Mouse (Mus musculus): ENCODE results near the gene Fam71a. TPM values are rescaled to one million over a fixed set of nuclear protein-coding genes. Genes with fewer than 3 reads are reported as not detected.

The Fam71a gene
- polyA plus RNA-seq, 1 experiment from 2014 or later: not detected

GRCm38 (mm10) chr1:191192751-191193150 is 28.1 kb upstream of the Fam71a start:
- Histone ChIP-seq H3K9ac (no peak overlapping the region), H3K27me3 (peaks cover 69% of the 10 kb centered on the region), H3K4me3 (replicated peaks) (no peak overlapping the region), H3K36me3 (replicated peaks) (no peaks in the 10 kb centered on the region), H3K4me1 (replicated peaks) (no peaks in the 10 kb centered on the region), H3K27ac (replicated peaks) (no peak overlapping the region), H3K4me2 (no peak overlapping the region), H3K9me3 (replicated peaks) (no peaks in the 10 kb centered on the region)
- no peak for ATAC-seq (ENCODE audit: insufficient read depth)
- 53% methylated on average over 6 of the region's 6 CpGs for WGBS (ENCODE audit: insufficient replicate concordance)

- Histone ChIP-seq H3K4me3 (replicated peaks) (no peak overlapping the region), H3K9me3 (replicated peaks) (no peaks in the 10 kb centered on the region), H3K9ac (no peak overlapping the region), H3K36me3 (replicated peaks) (no peaks in the 10 kb centered on the region), H3K27ac (replicated peaks) (no peak overlapping the region), H3K4me1 (replicated peaks) (no peaks in the 10 kb centered on the region), H3K4me2 (no peak overlapping the region), H3K27me3 (peaks cover 75% of the 10 kb centered on the region)
- ATAC-seq (ENCODE audit: insufficient read depth): no peak
- WGBS (ENCODE audit: insufficient replicate concordance): 53% methylated on average over 6 of the region's 6 CpGs
Observed at GRCm38 (mm10) chr1:191192213-191192612, 27.6 kb upstream of the Fam71a start.

GRCm38 (mm10) chr1:191189671-191190372 is 25.2 kb upstream of the Fam71a start:
- Histone ChIP-seq H3K4me1 (replicated peaks) (peaks cover 17% of the 10 kb centered on the region), H3K27ac (replicated peaks) (no peak overlapping the region)

GRCm38 (mm10) chr1:191186386-191186770 is 21.8 kb upstream of the Fam71a start:
- WGBS (ENCODE audit: insufficient replicate concordance): 4% methylated on average over 7 of the region's 7 CpGs
- H3K4me2 ChIP-seq: peak overlapping the region; percentile 84; the same call in 1 of the 2 replicates
- H3K27ac ChIP-seq (replicated peaks): no peak overlapping the region
- H3K27me3 ChIP-seq: peaks cover 99% of the 10 kb centered on the region
- H3K9ac ChIP-seq: no peak overlapping the region
- no peak overlapping the region for H3K4me3 ChIP-seq (replicated peaks)
- H3K4me1 ChIP-seq (replicated peaks): peaks cover 41% of the 10 kb centered on the region
- H3K9me3 ChIP-seq (replicated peaks): no peaks in the 10 kb centered on the region
- no peak for ATAC-seq (ENCODE audit: insufficient read depth)
- no peaks in the 10 kb centered on the region for H3K36me3 ChIP-seq (replicated peaks)

More at GRCm38 (mm10) chr1:191189671-191190372, 25.2 kb upstream of the Fam71a start:
- Histone ChIP-seq H3K27me3 (peaks cover 94% of the 10 kb centered on the region), H3K9me3 (replicated peaks) (no peaks in the 10 kb centered on the region), H3K36me3 (replicated peaks) (no peaks in the 10 kb centered on the region), H3K9ac (no peak overlapping the region), H3K4me2 (no peak overlapping the region), H3K4me3 (replicated peaks) (no peak overlapping the region)
- no peak for ATAC-seq (ENCODE audit: insufficient read depth)
- 34% methylated on average over 6 of the region's 6 CpGs for WGBS (ENCODE audit: insufficient replicate concordance)

GRCm38 (mm10) chr1:191185761-191186385 is 21.3 kb upstream of the Fam71a start:
- Histone ChIP-seq H3K4me1 (replicated peaks) (peaks cover 45% of the 10 kb centered on the region), H3K4me3 (replicated peaks) (peak overlapping the region; percentile 57), H3K9me3 (replicated peaks) (no peaks in the 10 kb centered on the region), H3K36me3 (replicated peaks) (no peaks in the 10 kb centered on the region), H3K27ac (replicated peaks) (no peak overlapping the region), H3K27me3 (peaks cover 99% of the 10 kb centered on the region), H3K9ac (no peak overlapping the region), H3K4me2 (peak overlapping the region; percentile 84)
- WGBS (ENCODE audit: insufficient replicate concordance): under 1% methylated on average over 16 of the region's 16 CpGs
- ATAC-seq (ENCODE audit: insufficient read depth): no peak

- Histone ChIP-seq H3K4me1 (replicated peaks) (peaks cover 54% of the 10 kb centered on the region), H3K4me3 (replicated peaks) (peak overlapping the region; percentile 57), H3K9me3 (replicated peaks) (no peaks in the 10 kb centered on the region), H3K27me3 (peaks cover 99% of the 10 kb centered on the region), H3K9ac (no peak overlapping the region), H3K4me2 (peak overlapping the region; percentile 84), H3K36me3 (replicated peaks) (no peaks in the 10 kb centered on the region), H3K27ac (replicated peaks) (no peak overlapping the region)
- WGBS (ENCODE audit: insufficient replicate concordance): under 1% methylated on average over 22 of the region's 22 CpGs
- no peak for ATAC-seq (ENCODE audit: insufficient read depth)
Observed at GRCm38 (mm10) chr1:191184841-191185251, 20.2 kb upstream of the Fam71a start.

- Histone ChIP-seq H3K4me3 (replicated peaks) (peak overlapping the region; percentile 57), H3K9ac (no peak overlapping the region; the same call in 1 of the 2 replicates), H3K4me2 (peak overlapping the region; percentile 84), H3K36me3 (replicated peaks) (no peaks in the 10 kb centered on the region), H3K4me1 (replicated peaks) (peaks cover 57% of the 10 kb centered on the region), H3K27ac (replicated peaks) (no peak overlapping the region), H3K9me3 (replicated peaks) (no peaks in the 10 kb centered on the region), H3K27me3 (peaks cover 99% of the 10 kb centered on the region)
- no peak for ATAC-seq (ENCODE audit: insufficient read depth)
- WGBS (ENCODE audit: insufficient replicate concordance): 3% methylated on average over 42 of the region's 42 CpGs
Observed at GRCm38 (mm10) chr1:191184066-191184815, 19.6 kb upstream of the Fam71a start.

- H3K4me3 ChIP-seq (replicated peaks): peak overlapping the region; percentile 57
- peak overlapping the region; percentile 57 for H3K9ac ChIP-seq
- peaks cover 59% of the 10 kb centered on the region for H3K4me1 ChIP-seq (replicated peaks)
- peaks cover 99% of the 10 kb centered on the region for H3K27me3 ChIP-seq
- H3K27ac ChIP-seq (replicated peaks): peak overlapping the region; percentile 57; the same call in 1 of the 2 replicates
- under 1% methylated on average over 66 of the region's 67 CpGs for WGBS (ENCODE audit: insufficient replicate concordance)
- H3K36me3 ChIP-seq (replicated peaks): no peaks in the 10 kb centered on the region
- peak; percentile 80 for ATAC-seq (ENCODE audit: insufficient read depth)
- no peaks in the 10 kb centered on the region for H3K9me3 ChIP-seq (replicated peaks)
- peak overlapping the region; percentile 84 for H3K4me2 ChIP-seq
Observed at GRCm38 (mm10) chr1:191183163-191184065, 18.8 kb upstream of the Fam71a start.

GRCm38 (mm10) chr1:191182431-191183162 is 18.0 kb upstream of the Fam71a start:
- H3K9me3 ChIP-seq (replicated peaks): no peaks in the 10 kb centered on the region
- peak; percentile 36 for ATAC-seq (ENCODE audit: insufficient read depth)
- H3K27ac ChIP-seq (replicated peaks): peak overlapping the region; percentile 57; the same call in 1 of the 2 replicates
- H3K4me3 ChIP-seq (replicated peaks): peak overlapping the region; percentile 57
- no peaks in the 10 kb centered on the region for H3K36me3 ChIP-seq (replicated peaks)
- H3K4me2 ChIP-seq: peak overlapping the region; percentile 84
- H3K27me3 ChIP-seq: peaks cover 100% of the 10 kb centered on the region
- peaks cover 63% of the 10 kb centered on the region for H3K4me1 ChIP-seq (replicated peaks)
- WGBS (ENCODE audit: insufficient replicate concordance): under 1% methylated on average over 61 of the region's 61 CpGs
- H3K9ac ChIP-seq: peak overlapping the region; percentile 57
